Mouse (Mus musculus) CH12F3 (cell line): ENCODE data around the gene Cd300ld5.
"Not testable (repeated sequence)": the region's sequence is repeated elsewhere in the genome, so short reads cannot be mapped to it uniquely, and the experiment has no call there.

Source experiments
- in situ Hi-C: fragments of 300-500 bp; cut with MboI; formaldehyde crosslinking; loops from 2 replicates; pipeline ENCODE4 v1.14.3; 2020; ENCODE audit warnings: low sequenced_read_pairs

Cd300ld5 gene

GRCm38 (mm10) chr11:115037669-115038068 is at the start of gene Cd300ld5:
Cd300ld5 (minus strand) TSS chr11:115037769.
- in situ Hi-C loops: not testable (repeated sequence)

DNA sequence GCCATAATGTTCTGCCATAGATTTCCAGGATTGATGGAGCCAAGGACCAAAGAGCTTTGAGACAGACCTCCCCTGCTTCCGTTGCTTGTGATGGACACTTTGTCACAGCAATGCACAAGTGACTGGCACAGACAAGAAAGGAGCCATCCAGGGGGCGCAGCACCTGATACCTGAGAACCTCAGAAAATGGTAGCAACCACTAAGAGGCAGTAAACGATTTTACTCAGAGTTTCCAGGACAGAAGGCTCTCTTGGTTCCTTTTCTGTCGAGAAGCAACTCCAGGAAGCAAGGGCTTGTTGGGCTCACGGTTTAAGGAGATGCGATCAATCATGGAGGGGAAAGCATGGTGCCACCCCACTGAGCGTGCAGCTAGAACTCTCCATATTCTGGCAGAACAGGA is 48.6 kb upstream of the Cd300ld5 start:
- in situ Hi-C loops: no loop called here

GRCm38 (mm10) chr11:115085064-115085463 is 47.5 kb upstream of the Cd300ld5 start:
- in situ Hi-C loops: no loop called here

DNA sequence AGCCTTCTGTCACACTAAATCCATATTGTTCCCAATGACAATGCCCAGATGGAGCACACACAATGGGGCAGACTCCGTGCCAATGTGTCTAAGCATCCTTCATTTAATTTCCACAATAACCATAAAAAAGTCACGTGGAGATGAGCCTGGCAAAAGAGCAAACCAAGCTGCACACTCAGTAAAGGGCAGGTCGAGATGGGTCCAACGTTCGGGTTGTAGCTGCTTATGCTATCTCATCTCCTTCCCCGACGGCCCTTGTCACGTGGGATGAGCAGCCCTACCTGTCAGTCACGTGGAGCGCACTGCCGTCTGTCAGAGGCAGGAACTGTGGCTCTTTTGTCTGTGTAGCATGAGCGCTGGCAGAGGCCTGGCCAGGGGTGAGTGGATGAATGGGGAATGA is 47.0 kb upstream of the Cd300ld5 start:
- in situ Hi-C loops: no loop called here

DNA sequence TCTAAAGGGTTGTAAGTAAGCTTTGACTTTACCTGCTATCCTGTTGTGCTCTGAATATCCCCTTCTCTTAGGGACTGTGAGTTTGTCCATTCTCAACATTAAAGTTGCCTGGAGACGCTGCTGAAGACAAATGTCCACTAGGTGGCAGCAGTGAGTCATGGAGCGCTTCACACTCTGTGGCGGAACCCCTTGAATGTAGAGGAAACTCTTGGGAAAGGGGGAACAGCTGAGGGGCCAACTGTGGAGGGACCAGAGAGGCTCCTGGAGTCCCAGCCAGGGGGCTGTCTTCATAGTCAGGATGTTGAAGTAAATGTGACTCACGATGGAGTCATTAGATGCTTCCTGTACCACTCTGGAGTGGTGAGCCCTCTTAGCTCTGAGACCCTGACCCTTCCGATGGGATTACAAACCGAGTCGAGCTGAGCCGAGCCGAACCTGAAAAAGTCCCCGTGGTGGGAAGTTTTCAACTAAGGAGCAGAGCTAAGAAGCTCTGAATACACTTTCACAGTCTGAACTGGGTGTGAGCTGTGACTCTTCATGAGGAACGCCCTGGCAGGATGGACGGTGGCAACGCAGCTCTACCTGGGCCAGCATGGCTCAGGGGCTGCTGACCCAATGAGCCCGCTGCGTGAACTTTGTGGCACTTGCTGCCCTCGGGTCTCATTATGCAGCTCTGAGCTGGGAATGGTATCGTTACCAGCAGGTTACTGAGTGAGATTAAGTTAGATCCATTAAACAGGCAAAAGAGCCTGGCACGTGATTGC is 46.0 kb upstream of the Cd300ld5 start:
- in situ Hi-C loops: no loop called here

DNA sequence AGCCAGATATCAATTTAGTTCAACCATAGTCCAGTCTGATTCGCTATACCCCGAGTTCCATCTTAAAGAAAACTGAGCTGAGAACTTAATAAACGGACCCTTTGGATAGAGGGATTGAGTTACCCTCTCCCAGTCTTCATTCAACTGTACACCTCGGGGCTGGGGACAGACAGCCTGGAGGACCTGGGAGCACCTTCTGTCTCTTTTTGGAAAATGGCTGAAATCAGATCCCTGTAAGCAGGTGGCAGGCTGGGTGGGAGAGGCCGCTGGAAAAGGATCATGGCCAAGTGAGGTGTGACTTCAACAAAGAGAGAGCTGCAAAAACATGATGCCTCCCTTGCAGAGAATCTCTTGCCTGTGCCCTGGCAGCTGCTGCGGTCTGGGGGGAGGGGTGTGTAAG is 44.6 kb upstream of the Cd300ld5 start:
- in situ Hi-C loops: no loop called here

GRCm38 (mm10) chr11:115081373-115081772 is 43.8 kb upstream of the Cd300ld5 start:
- in situ Hi-C loops: no loop called here

GRCm38 (mm10) chr11:115080886-115081285 is 43.3 kb upstream of the Cd300ld5 start:
- in situ Hi-C loops: no loop called here

DNA sequence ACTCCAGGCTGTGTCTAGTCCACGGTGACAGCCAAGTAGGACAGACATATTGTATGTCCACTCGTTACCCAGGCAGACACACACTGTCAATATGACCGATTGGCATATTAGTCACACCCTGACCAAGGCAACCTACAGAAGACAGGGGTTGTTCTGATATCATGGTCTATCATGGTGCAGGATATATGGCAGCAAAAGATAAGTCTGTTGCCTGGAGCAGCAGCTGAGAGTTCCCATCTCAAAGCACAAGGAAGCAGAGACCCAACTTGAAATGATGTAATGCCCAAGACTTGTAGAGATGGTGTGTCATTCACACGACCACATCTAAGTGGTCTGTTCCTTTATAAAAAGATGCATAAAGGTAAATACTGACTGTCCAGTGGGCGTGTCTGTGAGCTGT is 41.1 kb upstream of the Cd300ld5 start:
- in situ Hi-C loops: no loop called here

GRCm38 (mm10) chr11:115077436-115077835 is 39.9 kb upstream of the Cd300ld5 start:
- in situ Hi-C loops: no loop called here

GRCm38 (mm10) chr11:115075859-115076258 is 38.3 kb upstream of the Cd300ld5 start:
- in situ Hi-C loops: no loop called here

GRCm38 (mm10) chr11:115075407-115075806 is 37.8 kb upstream of the Cd300ld5 start:
- in situ Hi-C loops: no loop called here

- in situ Hi-C loops: no loop called here
Observed at GRCm38 (mm10) chr11:115073002-115073401, 35.4 kb upstream of the Cd300ld5 start.

DNA sequence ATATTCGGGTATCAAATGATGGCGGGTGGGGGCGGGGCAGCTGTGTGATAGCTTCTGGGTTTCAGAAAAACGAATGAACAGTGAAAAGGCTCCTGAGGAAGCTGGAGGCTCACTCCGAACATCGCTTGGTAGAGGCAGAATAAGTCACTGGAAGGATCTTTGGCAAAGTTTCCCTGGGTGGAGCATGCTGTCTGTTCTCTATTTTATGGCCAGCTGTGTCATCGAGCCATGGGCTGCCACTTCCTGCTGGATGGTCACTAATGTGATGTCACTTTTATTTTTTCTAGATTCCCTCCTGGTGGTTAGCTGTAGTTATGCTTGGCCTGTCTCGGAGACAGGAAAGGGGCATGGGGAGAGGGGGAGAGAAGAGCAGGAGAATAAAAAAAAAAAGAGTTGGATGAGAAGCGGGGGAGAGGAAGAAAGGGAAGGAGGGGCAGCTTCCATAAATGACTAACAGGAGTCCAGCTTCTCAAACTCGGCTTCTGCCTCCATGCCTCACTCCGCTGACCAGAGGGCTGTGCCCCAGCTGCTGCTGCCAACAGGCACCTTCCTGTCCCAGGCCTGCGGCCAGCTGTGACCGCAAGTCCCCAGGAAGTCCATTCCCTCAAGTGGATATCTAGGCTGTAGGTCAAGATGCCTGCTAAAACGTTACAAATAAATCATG is 34.2 kb upstream of the Cd300ld5 start:
- in situ Hi-C loops: no loop called here

DNA sequence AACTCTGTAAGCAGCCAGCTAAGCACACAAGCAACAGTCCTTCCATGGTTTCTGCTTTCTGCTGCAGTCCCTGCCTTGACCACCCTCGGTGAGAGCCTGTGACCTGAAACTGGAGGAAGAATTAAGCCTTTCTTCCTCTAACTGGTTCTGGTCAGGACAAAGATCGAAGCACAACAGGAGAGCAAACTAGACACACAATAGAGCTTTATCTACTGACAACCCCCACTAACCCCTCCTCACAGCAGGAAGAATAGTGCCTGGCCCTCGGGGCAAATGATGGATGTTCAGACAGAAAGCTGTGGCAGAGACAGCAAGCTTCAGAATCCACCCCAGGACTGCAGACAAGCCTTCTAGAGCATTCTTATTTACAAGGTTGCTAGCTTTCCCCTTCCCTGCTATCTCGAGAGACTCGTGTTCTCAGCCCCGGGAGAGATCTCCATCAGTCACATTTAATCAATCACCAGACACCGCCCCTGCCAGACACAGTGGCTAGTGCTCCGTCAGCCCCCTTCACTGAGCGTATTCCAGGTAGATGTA is 33.5 kb upstream of the Cd300ld5 start:
- in situ Hi-C loops: no loop called here

DNA sequence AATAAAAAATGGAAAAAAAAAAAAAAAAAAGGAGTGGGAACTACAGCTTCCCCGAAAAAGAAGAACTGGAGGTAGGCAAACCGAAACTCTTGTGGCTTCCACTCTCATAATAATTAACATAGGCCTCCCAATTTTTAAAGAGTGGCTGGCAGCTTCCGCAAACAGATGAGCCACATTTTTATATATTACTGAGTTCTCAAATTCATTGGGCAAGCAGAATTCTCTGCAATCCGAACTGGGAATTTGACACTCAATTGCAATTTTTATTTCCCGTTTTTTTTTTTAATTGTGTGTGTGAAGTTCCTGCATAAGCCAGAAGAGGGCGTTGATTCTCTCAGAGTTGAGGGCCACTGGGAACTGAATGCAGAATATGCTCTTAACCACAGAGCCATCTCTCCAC is 29.2 kb upstream of the Cd300ld5 start:
- in situ Hi-C loops: no loop called here

DNA sequence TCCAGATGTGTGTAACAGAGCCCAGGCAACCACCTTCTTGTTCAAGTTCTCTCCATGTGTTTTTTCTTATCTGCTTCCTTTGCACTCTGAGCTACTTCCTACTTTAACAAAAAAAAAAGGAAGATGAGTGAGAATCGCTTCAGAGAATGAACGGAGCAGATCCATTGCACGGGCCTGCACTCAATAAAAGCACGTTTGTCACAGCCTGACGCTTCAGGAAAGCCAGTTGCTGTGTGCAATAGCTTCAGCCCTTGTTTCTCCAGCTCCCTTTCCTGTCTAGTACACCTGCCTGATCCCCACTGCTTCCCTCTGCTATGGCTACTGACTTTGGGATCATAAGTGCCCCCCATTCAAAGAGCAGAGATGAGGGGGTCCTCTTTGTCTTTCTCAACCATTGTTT is 24.5 kb upstream of the Cd300ld5 start, which contains the start of gene Cd300e:
Gene Cd300e (minus strand): TSS at position 101 of the 400 bp plus-strand sequence.
- in situ Hi-C loops: no loop called here

GRCm38 (mm10) chr11:115059797-115060196 is 22.2 kb upstream of the Cd300ld5 start:
- in situ Hi-C loops: no loop called here

GRCm38 (mm10) chr11:115058701-115059100 is 21.1 kb upstream of the Cd300ld5 start:
- in situ Hi-C loops: no loop called here

GRCm38 (mm10) chr11:115054537-115054936 is 17.0 kb upstream of the Cd300ld5 start:
- in situ Hi-C loops: no loop called here

DNA sequence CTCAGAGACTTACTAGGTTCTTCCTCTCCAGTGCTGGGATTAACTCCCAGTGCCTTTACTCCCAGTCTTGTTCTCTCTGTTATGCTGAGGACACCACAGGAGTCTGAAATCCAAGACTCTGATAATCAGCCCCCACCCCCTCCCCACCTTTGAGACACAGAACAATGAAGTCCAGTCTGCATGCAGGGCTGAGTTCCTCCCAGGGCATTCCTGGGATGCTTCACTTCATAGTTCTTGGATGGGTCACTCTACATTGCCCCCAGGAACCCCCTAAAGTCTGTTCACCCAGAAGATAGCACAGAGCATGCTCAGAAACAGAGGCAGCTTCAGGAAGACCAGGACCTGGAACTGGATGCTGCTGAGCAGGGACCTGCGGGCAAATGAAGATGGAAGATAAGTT is 15.4 kb upstream of the Cd300ld5 start:
- in situ Hi-C loops: no loop called here

GRCm38 (mm10) chr11:115052206-115052605 is 14.6 kb upstream of the Cd300ld5 start:
- in situ Hi-C loops: no loop called here
